9 mouse cellular contexts compared by ENCODE assay signal in genomic region chr19:46622659-46623193, GRCm38 (mm10). TPM values are rescaled to one million over a fixed set of nuclear protein-coding genes. Genes with fewer than 3 reads are reported as not detected.
A peak's percentile ranks its signal among the peaks of the same experiment; 100 is the strongest.
DNase-seq lines count a peak whose midpoint lies in the region; ATAC-seq lines count a peak whose summit lies in the region.
"Had no signal": no experiment of that assay in that cellular context is flagged by ENCODE, and none has a peak within 500 bp of the region (broad histone marks: within the 10 kb centered on the region; RNA-seq: fewer than 3 reads in every experiment).

No protein-coding gene starts in this region.

- ATAC-seq in heart, embryonic 12.5 days (ENCODE audit: insufficient number of reproducible peaks, low FRiP score) = no peak
- ATAC-seq in hindbrain, embryonic 15.5 days (ENCODE audit: low FRiP score, low read depth) = no peak
- no peak for ATAC-seq in midbrain, embryonic 13.5 days

- 22% methylated on average over 12 of the region's 12 CpGs for WGBS in heart, embryonic 12.5 days
- WGBS in embryonic facial prominence, embryonic 10.5 days = 32% methylated on average over 12 of the region's 12 CpGs
- WGBS in hindbrain, embryonic 15.5 days = 33% methylated on average over 12 of the region's 12 CpGs
- WGBS in midbrain, embryonic 13.5 days = 33% methylated on average over 12 of the region's 12 CpGs

- peak overlapping the region; percentile 84 for H3K9ac ChIP-seq in heart, embryonic 12.5 days
- no peak overlapping the region for H3K9ac ChIP-seq in hindbrain, embryonic 15.5 days
- peak overlapping the region; percentile 52; the same call in 1 of the 2 replicates for H3K9ac ChIP-seq in midbrain, embryonic 13.5 days (replicated peaks)

- DNase-seq in heart, postnatal 36 days = no peak
- DNase-seq in embryonic facial prominence, embryonic 10.5 days (ENCODE audit: low spot score) = no peak
- DNase-seq in embryo, embryonic 10 days (ENCODE audit: low spot score) = no peak
- no peak for DNase-seq in gastrocnemius, postnatal 4 days (ENCODE audit: low spot score in 2 of 2)
- DNase-seq in urinary bladder, postnatal 4 days (ENCODE audit: low spot score in 2 of 2) = no peak
- DNase-seq: adrenal gland, postnatal 36 days had no signal

- H3K9me3 ChIP-seq in heart, embryonic 12.5 days (replicated peaks) = no peaks in the 10 kb centered on the region
- H3K9me3 ChIP-seq in embryonic facial prominence, embryonic 10.5 days = no peaks in the 10 kb centered on the region
- no peaks in the 10 kb centered on the region for H3K9me3 ChIP-seq in hindbrain, embryonic 15.5 days
- H3K9me3 ChIP-seq in midbrain, embryonic 13.5 days = no peaks in the 10 kb centered on the region

- no peaks in the 10 kb centered on the region for H3K27me3 ChIP-seq in heart, embryonic 12.5 days (replicated peaks)
- H3K27me3 ChIP-seq in embryonic facial prominence, embryonic 10.5 days (replicated peaks; ENCODE audit: low read depth, poor library complexity, severe bottlenecking) = no peaks in the 10 kb centered on the region
- H3K27me3 ChIP-seq in hindbrain, embryonic 15.5 days = no peaks in the 10 kb centered on the region
- no peaks in the 10 kb centered on the region for H3K27me3 ChIP-seq in midbrain, embryonic 13.5 days

- H3K4me2 ChIP-seq in heart, embryonic 12.5 days = peak overlapping the region; percentile 86
- peak overlapping the region; percentile 43 for H3K4me2 ChIP-seq in hindbrain, embryonic 15.5 days
- peak overlapping the region; percentile 40 for H3K4me2 ChIP-seq in midbrain, embryonic 13.5 days (replicated peaks)

- peak overlapping the region; percentile 59 for H3K4me3 ChIP-seq in heart, embryonic 12.5 days
- peak overlapping the region; percentile 58 for H3K4me3 ChIP-seq in embryonic facial prominence, embryonic 10.5 days
- no peak overlapping the region for H3K4me3 ChIP-seq in hindbrain, embryonic 15.5 days
- no peak overlapping the region for H3K4me3 ChIP-seq in midbrain, embryonic 13.5 days (replicated peaks)

- intact Hi-C loops in heart, postnatal 36 days (cut with DNase I) = loop anchor here (1.0 to 2.0 kb wide), 2 partner anchors 23 to 24 kb away; partner anchors contain the start of gene Wbp1l

- peaks cover 14% of the 10 kb centered on the region for H3K36me3 ChIP-seq in heart, embryonic 12.5 days
- H3K36me3 ChIP-seq in embryonic facial prominence, embryonic 10.5 days (replicated peaks) = peaks cover 42% of the 10 kb centered on the region
- H3K36me3 ChIP-seq in hindbrain, embryonic 15.5 days = no peaks in the 10 kb centered on the region
- H3K36me3 ChIP-seq in midbrain, embryonic 13.5 days = peaks cover 16% of the 10 kb centered on the region

- peaks cover 91% of the 10 kb centered on the region for H3K4me1 ChIP-seq in heart, embryonic 12.5 days (replicated peaks)
- H3K4me1 ChIP-seq in embryonic facial prominence, embryonic 10.5 days = peaks cover 89% of the 10 kb centered on the region
- peaks cover 69% of the 10 kb centered on the region for H3K4me1 ChIP-seq in hindbrain, embryonic 15.5 days (replicated peaks)
- peaks cover 77% of the 10 kb centered on the region for H3K4me1 ChIP-seq in midbrain, embryonic 13.5 days (replicated peaks)

- peak overlapping the region; percentile 98 for H3K27ac ChIP-seq in heart, embryonic 12.5 days (ENCODE audit: poor library complexity, severe bottlenecking)
- H3K27ac ChIP-seq in embryonic facial prominence, embryonic 10.5 days (replicated peaks) = peak overlapping the region; percentile 88
- H3K27ac ChIP-seq in hindbrain, embryonic 15.5 days (replicated peaks) = 0 out of 2 replicates have a peak overlapping the region, but pooled peaks have one; percentile 1
- 0 out of 2 replicates have a peak overlapping the region, but pooled peaks have one; percentile 9 for H3K27ac ChIP-seq in midbrain, embryonic 13.5 days

RNA-seq across cellular contexts. Expression of gene Wbp1l, which starts 23.8 kb away (rescaled TPM):
- polyA plus RNA-seq in heart, embryonic 12.5 days (2016; fragmentation: Nextera tagmentation; extraction: Ambion mirVana) = 53.4 and 55.6 TPM in 2 replicates
- total RNA-seq in heart, postnatal 36 days (2021) = 10 to 100 TPM; 51.2 to 59.1 TPM
- 50.8 and 57.3 TPM in 2 replicates for polyA plus RNA-seq in embryonic facial prominence, embryonic 10.5 days (2016; fragmentation: Nextera tagmentation; extraction: Ambion mirVana)
- polyA plus RNA-seq in hindbrain, embryonic 15.5 days (2015; fragmentation: Nextera tagmentation; extraction: Ambion mirVana) = 37.4 and 41.1 TPM in 2 replicates
- 38.9 and 41.9 TPM in 2 replicates for polyA plus RNA-seq in midbrain, embryonic 13.5 days (2015; fragmentation: Nextera tagmentation; extraction: Ambion mirVana)
- 10 to 100 TPM; 52.4 to 57.2 TPM for total RNA-seq in gastrocnemius, postnatal 4 days (2021)

RNA-seq across cellular contexts. Expression of gene Sfxn2, which starts 49.6 kb away (rescaled TPM):
- polyA plus RNA-seq in heart, embryonic 12.5 days (2016; fragmentation: Nextera tagmentation; extraction: Ambion mirVana) = 8.1 and 8.9 TPM in 2 replicates
- total RNA-seq in heart, postnatal 36 days (2021) = 1 to 10 TPM; 3.1 to 3.5 TPM
- polyA plus RNA-seq in embryonic facial prominence, embryonic 10.5 days (2016; fragmentation: Nextera tagmentation; extraction: Ambion mirVana) = 21.0 and 22.6 TPM in 2 replicates
- 10.2 and 11.3 TPM in 2 replicates for polyA plus RNA-seq in hindbrain, embryonic 15.5 days (2015; fragmentation: Nextera tagmentation; extraction: Ambion mirVana)
- 10.3 and 11.9 TPM in 2 replicates for polyA plus RNA-seq in midbrain, embryonic 13.5 days (2015; fragmentation: Nextera tagmentation; extraction: Ambion mirVana)
- 10 to 100 TPM in 1 of 2 experiments, 1 to 10 TPM in 1; 7.8 to 11.2 TPM for total RNA-seq in gastrocnemius, postnatal 4 days (2021)

RNA-seq across cellular contexts. Expression of gene Arl3, which starts 49.7 kb away (rescaled TPM):
- polyA plus RNA-seq in heart, embryonic 12.5 days (2016; fragmentation: Nextera tagmentation; extraction: Ambion mirVana) = 88.2 and 94.4 TPM in 2 replicates
- 10 to 100 TPM; 38.5 to 40.4 TPM for total RNA-seq in heart, postnatal 36 days (2021)
- 196 and 200 TPM in 2 replicates for polyA plus RNA-seq in embryonic facial prominence, embryonic 10.5 days (2016; fragmentation: Nextera tagmentation; extraction: Ambion mirVana)
- polyA plus RNA-seq in hindbrain, embryonic 15.5 days (2015; fragmentation: Nextera tagmentation; extraction: Ambion mirVana) = 208 and 221 TPM in 2 replicates
- 226 and 238 TPM in 2 replicates for polyA plus RNA-seq in midbrain, embryonic 13.5 days (2015; fragmentation: Nextera tagmentation; extraction: Ambion mirVana)
- 10 to 100 TPM; 34.8 to 37.9 TPM for total RNA-seq in gastrocnemius, postnatal 4 days (2021)

RNA-seq across cellular contexts. Expression of gene Cyp17a1, which starts 50.2 kb away (rescaled TPM):
- 0.86 and 1.3 TPM in 2 replicates for polyA plus RNA-seq in heart, embryonic 12.5 days (2016; fragmentation: Nextera tagmentation; extraction: Ambion mirVana)
- total RNA-seq in heart, postnatal 36 days (2021) = not detected
- polyA plus RNA-seq in embryonic facial prominence, embryonic 10.5 days (2016; fragmentation: Nextera tagmentation; extraction: Ambion mirVana) = not detected in 2 replicates
- not detected in 2 replicates for polyA plus RNA-seq in hindbrain, embryonic 15.5 days (2015; fragmentation: Nextera tagmentation; extraction: Ambion mirVana)
- polyA plus RNA-seq in midbrain, embryonic 13.5 days (2015; fragmentation: Nextera tagmentation; extraction: Ambion mirVana) = not detected in 2 replicates
- not detected for total RNA-seq in gastrocnemius, postnatal 4 days (2021)

Comparison
In these comparisons a context has a peak if more than half of its experiments do, and no peak if none do; other contexts are left out.
1. H3K27ac ChIP-seq: peak in every context shown above with its lines; median percentile 98 in heart, embryonic 12.5 days; 88 in embryonic facial prominence, embryonic 10.5 days; 9 in midbrain, embryonic 13.5 days; 1 in hindbrain, embryonic 15.5 days.
2. H3K4me3 ChIP-seq: peak in heart, embryonic 12.5 days (single experiment) and embryonic facial prominence, embryonic 10.5 days (single experiment); none in hindbrain, embryonic 15.5 days (single experiment) and midbrain, embryonic 13.5 days (single experiment).
3. Peak in every context shown above with its lines, with median percentiles within 50 percentile points of each other: H3K4me2 ChIP-seq.